Mouse (Mus musculus) lung, adult 2 months (tissue): ENCODE measurements around the gene Alpl. TPM values are rescaled to one million over a fixed set of nuclear protein-coding genes. Genes with fewer than 3 reads are reported as not detected.

Source experiments
- DNase-seq: peaks from one replicate; pipeline ENCODE4 v3.0.0; 2022
- H3K4me1 ChIP-seq: fragments of 200-500 bp; 2 replicates; pipeline ENCODE4 v1.6.1; 2011; ENCODE audit warnings: low read length; ENCODE audit not compliant: control insufficient read depth, insufficient read depth
- H3K4me3 ChIP-seq: fragments of 200-500 bp; replicated peaks from 2 replicates; pipeline ENCODE3; 2011; ENCODE audit warnings: low read depth, mild to moderate bottlenecking, control low read depth, low read length; ENCODE audit errors: extremely low read depth
- CTCF ChIP-seq: fragments of 200-500 bp; IDR thresholded peaks from 2 replicates; pipeline ENCODE4 v1.5.1; 2011; ENCODE audit warnings: mild to moderate bottlenecking, low read length, control low read depth; ENCODE audit not compliant: insufficient read depth
- POLR2A ChIP-seq: fragments of 200-500 bp; IDR thresholded peaks from 2 replicates; pipeline ENCODE4 v1.6.1; 2011; ENCODE audit warnings: low read depth, mild to moderate bottlenecking, control low read depth, low read length, borderline replicate concordance; ENCODE audit errors: extremely low read depth
- WGBS: fragments of 180-500 bp; shearing (Covaris S2); methylation state at CpG from one replicate; pipeline ENCODE4 v1.1.7; 2018; 5-methylcytosine and 5-hydroxymethylcytosine counted together
- polyA plus RNA-seq: library from polyadenylated mRNA; depleted of rRNA; stranded (reverse); fragments of >200 nt; gene quantifications from 2 replicates; pipeline ENCODE4 v1.2.3, GENCODE M21; 2012

The Alpl gene
- polyA plus RNA-seq, 1 experiment, result 5.4 TPM

- TF ChIP-seq POLR2A (no peak), CTCF (no peak)
- WGBS, result 47% methylated on average over 10 of the region's 11 CpGs
- Histone ChIP-seq H3K4me1 (no peaks in the 10 kb centered on the region), H3K4me3 (no peak overlapping the region)
- no peak for DNase-seq
These were observed 59.9 kb downstream of the Alpl start for GRCm38 (mm10) chr4:137736220-137736701.

- no peak overlapping the region for H3K4me3 ChIP-seq
- TF ChIP-seq CTCF (peak; percentile 18; the same call in 1 of the 2 replicates), POLR2A (no peak)
- no peak for DNase-seq
- 65% methylated on average over 5 of the region's 5 CpGs for WGBS
- H3K4me1 ChIP-seq, result no peaks in the 10 kb centered on the region
These were observed 62.7 kb downstream of the Alpl start for GRCm38 (mm10) chr4:137733459-137733858.

GRCm38 (mm10) chr4:137732962-137733361 is 63.2 kb downstream of the Alpl start:
- no peaks in the 10 kb centered on the region for H3K4me1 ChIP-seq
- 81% methylated on average over 3 of the region's 3 CpGs for WGBS
- no peak overlapping the region for H3K4me3 ChIP-seq
- no peak for DNase-seq
- TF ChIP-seq POLR2A (no peak), CTCF (no peak)

- TF ChIP-seq CTCF, result no peak
- TF ChIP-seq POLR2A, result no peak
- 87% methylated on average over 3 of the region's 3 CpGs for WGBS
- Histone ChIP-seq H3K4me3 (no peak overlapping the region), H3K4me1 (no peaks in the 10 kb centered on the region)
- DNase-seq, result no peak
These were observed 63.8 kb downstream of the Alpl start for GRCm38 (mm10) chr4:137732361-137732760.

- Histone ChIP-seq H3K4me3 (no peak overlapping the region), H3K4me1 (no peaks in the 10 kb centered on the region)
- no peak for TF ChIP-seq CTCF
- TF ChIP-seq POLR2A, result no peak
- 64% methylated on average over 10 of the region's 10 CpGs for WGBS
- no peak for DNase-seq
These were observed 64.3 kb downstream of the Alpl start for GRCm38 (mm10) chr4:137731891-137732290.

GRCm38 (mm10) chr4:137730757-137731156 is 65.4 kb downstream of the Alpl start:
- DNase-seq, result no peak
- Histone ChIP-seq H3K4me1 (no peaks in the 10 kb centered on the region), H3K4me3 (no peak overlapping the region)
- 79% methylated on average over 8 of the region's 8 CpGs for whole genome bisulfite sequencing
- TF ChIP-seq POLR2A, result no peak
- no peak for TF ChIP-seq CTCF

- Histone ChIP-seq H3K4me3 (no peak overlapping the region), H3K4me1 (no peaks in the 10 kb centered on the region)
- WGBS, result 20% methylated on average over 3 of the region's 3 CpGs
- DNase-seq, result peak; percentile 85
- TF ChIP-seq POLR2A (no peak), CTCF (peak; percentile 94)
These were observed 66.0 kb downstream of the Alpl start for GRCm38 (mm10) chr4:137730134-137730533.

GRCm38 (mm10) chr4:137729155-137729855 is 66.9 kb downstream of the Alpl start:
- Histone ChIP-seq H3K4me1 (no peaks in the 10 kb centered on the region), H3K4me3 (no peak overlapping the region)
- WGBS, result 37% methylated on average over 24 of the region's 24 CpGs
- no peak for DNase-seq
- no peak for TF ChIP-seq POLR2A
- no peak for TF ChIP-seq CTCF

GRCm38 (mm10) chr4:137728399-137729154 is 67.6 kb downstream of the Alpl start:
- no peak for DNase-seq
- H3K4me1 ChIP-seq, result no peaks in the 10 kb centered on the region
- WGBS, result 16% methylated on average over 17 of the region's 17 CpGs
- H3K4me3 ChIP-seq, result no peak overlapping the region
- TF ChIP-seq CTCF (no peak), POLR2A (no peak)

- no peak overlapping the region for H3K4me3 ChIP-seq
- no peak for DNase-seq
- TF ChIP-seq POLR2A, result no peak
- TF ChIP-seq CTCF, result no peak
- 20% methylated on average over 18 of the region's 18 CpGs for WGBS
- no peaks in the 10 kb centered on the region for H3K4me1 ChIP-seq
These were observed 68.5 kb downstream of the Alpl start for GRCm38 (mm10) chr4:137727506-137728187.
